Mouse (Mus musculus): ENCODE results near the gene Gcsh. TPM values are rescaled to one million over a fixed set of nuclear protein-coding genes. Genes with fewer than 3 reads are reported as not detected.

The Gcsh gene
- total and polyA plus RNA-seq, 3 experiments: 9.3 to 50.3 (median 20.2) TPM

DNA sequence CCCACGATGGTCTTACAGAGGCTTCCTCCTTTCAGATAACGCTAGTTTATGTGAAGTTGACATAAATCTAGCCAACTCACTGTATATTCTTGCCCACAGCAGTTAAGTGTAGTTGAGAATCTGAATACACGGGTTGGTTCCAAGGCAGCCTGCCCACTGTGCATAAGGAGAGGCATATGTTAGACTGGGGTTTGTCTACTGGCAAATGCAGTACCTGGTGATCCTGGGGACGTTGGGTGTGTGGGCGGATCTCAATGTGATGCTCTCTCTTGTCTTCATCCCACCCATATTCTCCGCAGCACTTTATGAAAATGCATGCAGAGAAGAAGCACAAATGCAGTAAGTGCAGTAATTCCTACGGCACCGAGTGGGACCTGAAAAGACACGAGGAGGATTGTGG lies 38.9 kb downstream of the Gcsh start:
- no peak for TF ChIP-seq POLR2AphosphoS5 (IDR thresholded peaks at IDR 0.05; ENCODE audit: insufficient replicate concordance, low read depth, low read length)
- peaks cover 35% of the 10 kb centered on the region for H3K4me1 ChIP-seq (ENCODE audit: insufficient read depth, low read depth, low read length)
- peaks cover 89% of the 10 kb centered on the region for H3K36me3 ChIP-seq (replicated peaks)
- H3K9me3 ChIP-seq (replicated peaks): no peaks in the 10 kb centered on the region
- DNase-seq (ENCODE audit: low spot score) (no peak), ATAC-seq (ENCODE audit: extremely low read depth, insufficient number of reproducible peaks, low FRiP score, poor library complexity, severe bottlenecking) (no peak)
- no peaks in the 10 kb centered on the region for H3K27me3 ChIP-seq (ENCODE audit: insufficient read depth, low read length)
- no peak overlapping the region for H3K4me3 ChIP-seq (ENCODE audit: low read depth, low read length)

DNA sequence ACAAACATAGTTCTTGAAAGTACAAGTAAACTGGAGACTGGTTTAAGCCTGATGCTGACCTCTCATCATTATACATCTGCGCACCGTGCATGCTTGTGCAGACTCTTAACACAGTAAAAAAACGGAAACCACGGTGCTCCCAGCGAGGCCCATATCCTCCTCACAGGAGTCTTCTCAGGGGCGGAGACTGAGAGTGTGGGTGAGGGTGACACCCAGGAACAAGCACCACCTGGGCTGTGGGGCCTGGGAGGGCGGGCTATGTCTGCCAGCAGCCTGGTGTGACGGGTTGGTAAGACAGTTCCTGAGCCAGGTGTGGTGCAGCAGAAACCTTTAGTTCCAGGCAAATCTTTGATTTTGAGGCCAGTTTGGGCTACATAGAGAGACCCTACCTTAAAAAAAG lies 40.9 kb downstream of the Gcsh start:
- H3K4me1 ChIP-seq (ENCODE audit: insufficient read depth, low read depth, low read length): peaks cover 40% of the 10 kb centered on the region
- no peak overlapping the region for H3K4me3 ChIP-seq (ENCODE audit: low read depth, low read length)
- no peaks in the 10 kb centered on the region for H3K9me3 ChIP-seq (replicated peaks)
- peaks cover 82% of the 10 kb centered on the region for H3K36me3 ChIP-seq (replicated peaks)
- TF ChIP-seq CTCF (IDR thresholded peaks at IDR 0.05; ENCODE audit: low read depth, low read length) (no peak), GATA2 (IDR thresholded peaks at IDR 0.05; ENCODE audit: borderline replicate concordance, low read depth, low read length) (no peak), GATA1 (IDR thresholded peaks at IDR 0.05; ENCODE audit: borderline replicate concordance, low read length) (no peak), TAL1 (conservative IDR thresholded peaks at IDR 0.05; ENCODE audit: low read depth, low read length) (no peak), POLR2AphosphoS5 (IDR thresholded peaks at IDR 0.05; ENCODE audit: insufficient replicate concordance, low read depth, low read length) (no peak)
- DNase-seq (ENCODE audit: low spot score) (no peak), ATAC-seq (ENCODE audit: extremely low read depth, insufficient number of reproducible peaks, low FRiP score, poor library complexity, severe bottlenecking) (no peak)
- H3K27me3 ChIP-seq (ENCODE audit: insufficient read depth, low read length): no peaks in the 10 kb centered on the region

DNA sequence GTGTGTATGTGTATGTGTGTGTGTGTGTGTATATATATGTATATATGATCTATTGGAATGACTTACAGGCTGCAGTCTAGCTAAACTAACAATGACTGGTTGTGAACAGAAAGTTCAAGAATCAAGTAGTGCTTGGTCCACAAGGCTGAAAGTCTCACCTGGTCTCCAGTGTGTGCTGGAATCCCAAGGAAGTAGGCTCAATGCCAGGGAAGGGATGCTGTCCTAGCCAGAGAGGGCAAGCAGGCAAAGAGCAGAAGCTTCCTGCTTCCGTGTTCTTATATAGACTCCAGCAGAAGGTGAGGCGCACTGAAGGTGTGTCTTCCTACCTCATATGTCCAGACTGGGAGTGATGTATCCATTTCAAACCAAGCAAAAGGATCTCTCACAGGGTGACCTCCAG lies 41.6 kb downstream of the Gcsh start:
- ATAC-seq (ENCODE audit: extremely low read depth, insufficient number of reproducible peaks, low FRiP score, poor library complexity, severe bottlenecking) (no peak), DNase-seq (ENCODE audit: low spot score) (no peak)
- Histone ChIP-seq H3K9me3 (replicated peaks) (no peaks in the 10 kb centered on the region), H3K4me3 (ENCODE audit: low read depth, low read length) (no peak overlapping the region), H3K27me3 (ENCODE audit: insufficient read depth, low read length) (no peaks in the 10 kb centered on the region), H3K36me3 (replicated peaks) (peaks cover 79% of the 10 kb centered on the region), H3K4me1 (ENCODE audit: insufficient read depth, low read depth, low read length) (peaks cover 44% of the 10 kb centered on the region)
- TF ChIP-seq CTCF (IDR thresholded peaks at IDR 0.05; ENCODE audit: low read depth, low read length): no peak

DNA sequence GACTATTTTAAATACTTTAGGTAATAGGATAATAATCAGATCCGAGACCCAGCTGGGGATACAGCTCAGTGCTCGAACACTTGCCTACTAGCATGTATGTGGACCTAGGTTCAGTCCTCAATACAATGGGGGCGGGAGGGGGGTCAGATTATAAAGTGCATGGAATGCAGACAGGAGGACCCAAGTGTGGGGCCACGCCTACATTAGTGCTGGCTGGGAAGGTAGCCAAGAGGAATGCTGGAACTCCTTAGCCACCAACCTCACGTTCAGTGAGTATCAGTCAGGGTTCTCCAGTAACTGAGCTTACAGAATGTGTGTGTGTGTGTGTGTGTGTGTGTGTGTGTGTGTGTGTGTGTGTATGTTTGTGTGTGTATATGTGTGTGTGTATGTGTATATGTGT lies 42.0 kb downstream of the Gcsh start:
- DNase-seq (ENCODE audit: low spot score) (no peak), ATAC-seq (ENCODE audit: extremely low read depth, insufficient number of reproducible peaks, low FRiP score, poor library complexity, severe bottlenecking) (no peak)
- Histone ChIP-seq H3K27me3 (ENCODE audit: insufficient read depth, low read length) (no peaks in the 10 kb centered on the region), H3K4me1 (ENCODE audit: insufficient read depth, low read depth, low read length) (peaks cover 48% of the 10 kb centered on the region), H3K36me3 (replicated peaks) (peaks cover 79% of the 10 kb centered on the region), H3K4me3 (ENCODE audit: low read depth, low read length) (no peak overlapping the region), H3K9me3 (replicated peaks) (no peaks in the 10 kb centered on the region)
- TF ChIP-seq POLR2AphosphoS5 (IDR thresholded peaks at IDR 0.05; ENCODE audit: insufficient replicate concordance, low read depth, low read length) (no peak), GATA2 (IDR thresholded peaks at IDR 0.05; ENCODE audit: borderline replicate concordance, low read depth, low read length) (no peak), CTCF (IDR thresholded peaks at IDR 0.05; ENCODE audit: low read depth, low read length) (no peak)

DNA sequence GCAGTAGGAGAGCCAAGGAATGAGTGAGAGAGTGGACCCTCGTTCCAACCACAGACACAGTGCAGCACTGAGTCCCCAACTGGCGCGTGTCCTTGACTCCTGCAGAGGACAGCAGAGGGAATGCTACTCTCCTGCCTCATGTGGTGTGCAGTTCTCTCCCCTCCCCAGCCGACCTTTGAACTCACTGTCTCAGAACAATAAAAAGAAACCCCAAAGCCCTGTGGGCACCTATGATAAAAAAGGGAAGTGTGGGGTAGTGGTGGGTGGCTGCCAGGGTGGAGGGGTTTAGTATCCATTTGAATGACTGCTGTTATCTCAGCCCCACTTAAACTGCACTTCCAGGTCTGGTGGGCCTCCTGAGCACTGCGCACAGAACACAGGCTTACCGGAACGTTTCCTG lies 45.7 kb downstream of the Gcsh start:
- Histone ChIP-seq H3K4me3 (ENCODE audit: low read depth, low read length) (peak overlapping the region; percentile 55; the same call in 1 of the 2 replicates), H3K36me3 (replicated peaks) (peaks cover 58% of the 10 kb centered on the region), H3K4me1 (ENCODE audit: insufficient read depth, low read depth, low read length) (peaks cover 75% of the 10 kb centered on the region), H3K27me3 (ENCODE audit: insufficient read depth, low read length) (no peaks in the 10 kb centered on the region), H3K9me3 (replicated peaks) (no peaks in the 10 kb centered on the region)
- ATAC-seq (ENCODE audit: extremely low read depth, insufficient number of reproducible peaks, low FRiP score, poor library complexity, severe bottlenecking) (peak; percentile 43), DNase-seq (ENCODE audit: low spot score) (peak; percentile 52)
- no peak for TF ChIP-seq TAL1 (conservative IDR thresholded peaks at IDR 0.05; ENCODE audit: low read depth, low read length)
- TF ChIP-seq CTCF (IDR thresholded peaks at IDR 0.05; ENCODE audit: low read depth, low read length): no peak
- no peak for TF ChIP-seq POLR2AphosphoS5 (IDR thresholded peaks at IDR 0.05; ENCODE audit: insufficient replicate concordance, low read depth, low read length)
- TF ChIP-seq GATA1 (IDR thresholded peaks at IDR 0.05; ENCODE audit: borderline replicate concordance, low read length): no peak
- TF ChIP-seq GATA2 (IDR thresholded peaks at IDR 0.05; ENCODE audit: borderline replicate concordance, low read depth, low read length): no peak

DNA sequence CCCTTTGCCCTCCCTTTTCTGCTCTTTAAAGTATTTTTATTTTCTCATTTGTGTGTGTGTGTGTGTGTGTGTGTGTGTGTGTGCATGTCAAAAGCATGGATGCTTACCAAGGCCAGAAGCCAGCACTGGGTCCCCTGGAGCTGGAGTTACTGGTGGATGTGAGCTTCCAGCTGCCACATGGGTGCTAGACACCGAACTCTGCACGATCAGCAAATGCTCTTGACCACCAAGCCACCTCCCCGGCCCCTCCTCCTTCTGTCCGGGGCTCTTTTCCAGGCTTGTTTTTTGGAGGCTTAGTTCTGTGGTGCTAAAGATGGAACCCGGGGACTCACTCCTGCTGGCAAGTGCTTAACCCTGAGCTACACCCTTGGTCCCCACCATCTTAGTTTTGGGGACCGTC lies 46.5 kb downstream of the Gcsh start:
- DNase-seq (ENCODE audit: low spot score) (no peak), ATAC-seq (ENCODE audit: extremely low read depth, insufficient number of reproducible peaks, low FRiP score, poor library complexity, severe bottlenecking) (no peak)
- peaks cover 71% of the 10 kb centered on the region for H3K4me1 ChIP-seq (ENCODE audit: insufficient read depth, low read depth, low read length)
- no peak overlapping the region; the same call in 1 of the 2 replicates for H3K4me3 ChIP-seq (ENCODE audit: low read depth, low read length)
- H3K36me3 ChIP-seq (replicated peaks): peaks cover 57% of the 10 kb centered on the region
- no peaks in the 10 kb centered on the region for H3K27me3 ChIP-seq (ENCODE audit: insufficient read depth, low read length)
- TF ChIP-seq POLR2AphosphoS5 (IDR thresholded peaks at IDR 0.05; ENCODE audit: insufficient replicate concordance, low read depth, low read length) (no peak), CTCF (IDR thresholded peaks at IDR 0.05; ENCODE audit: low read depth, low read length) (no peak), TAL1 (conservative IDR thresholded peaks at IDR 0.05; ENCODE audit: low read depth, low read length) (no peak), GATA2 (IDR thresholded peaks at IDR 0.05; ENCODE audit: borderline replicate concordance, low read depth, low read length) (no peak), GATA1 (IDR thresholded peaks at IDR 0.05; ENCODE audit: borderline replicate concordance, low read length) (no peak)
- H3K9me3 ChIP-seq (replicated peaks): no peaks in the 10 kb centered on the region

DNA sequence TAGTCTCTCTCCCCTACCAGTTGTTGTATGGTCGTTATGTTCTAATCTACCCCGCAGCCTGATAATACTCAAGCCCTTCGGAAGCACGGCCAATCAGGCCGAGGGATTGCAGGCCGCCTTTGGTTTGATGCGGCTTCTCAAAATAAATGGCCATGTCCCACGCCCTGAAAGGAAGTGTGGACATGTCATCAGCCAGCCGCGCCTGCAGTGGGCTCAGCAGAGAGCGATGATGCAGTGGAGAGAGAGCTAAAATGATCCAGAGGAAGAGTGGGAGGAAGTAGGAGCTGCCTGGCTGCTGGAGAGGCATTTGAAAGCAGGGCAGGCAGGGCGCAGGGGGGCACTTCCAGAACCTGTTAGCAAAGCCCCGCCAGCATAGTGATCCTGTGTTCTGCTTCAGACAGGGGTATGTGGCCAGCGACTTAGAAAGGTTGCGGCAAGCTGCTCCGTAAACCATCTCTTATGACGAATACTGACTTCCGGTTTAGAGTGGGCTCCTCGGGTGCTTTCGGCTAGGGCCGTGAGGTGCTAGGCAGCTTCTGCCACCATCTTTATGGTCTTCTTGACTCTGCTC lies 47.0 kb downstream of the Gcsh start:
- H3K4me1 ChIP-seq (ENCODE audit: insufficient read depth, low read depth, low read length): peaks cover 67% of the 10 kb centered on the region
- H3K9me3 ChIP-seq (replicated peaks): no peaks in the 10 kb centered on the region
- TF ChIP-seq TAL1 (conservative IDR thresholded peaks at IDR 0.05; ENCODE audit: low read depth, low read length) (no peak), POLR2AphosphoS5 (IDR thresholded peaks at IDR 0.05; ENCODE audit: insufficient replicate concordance, low read depth, low read length) (no peak), GATA2 (IDR thresholded peaks at IDR 0.05; ENCODE audit: borderline replicate concordance, low read depth, low read length) (no peak), GATA1 (IDR thresholded peaks at IDR 0.05; ENCODE audit: borderline replicate concordance, low read length) (no peak), CTCF (IDR thresholded peaks at IDR 0.05; ENCODE audit: low read depth, low read length) (no peak)
- peak overlapping the region; percentile 54; the same call in 1 of the 2 replicates for H3K4me3 ChIP-seq (ENCODE audit: low read depth, low read length)
- no peaks in the 10 kb centered on the region for H3K27me3 ChIP-seq (ENCODE audit: insufficient read depth, low read length)
- DNase-seq (ENCODE audit: low spot score) (no peak), ATAC-seq (ENCODE audit: extremely low read depth, insufficient number of reproducible peaks, low FRiP score, poor library complexity, severe bottlenecking) (no peak)
- peaks cover 59% of the 10 kb centered on the region for H3K36me3 ChIP-seq (replicated peaks)
